Mouse (Mus musculus): ENCODE measurements around the gene Olfr1469. TPM values are rescaled to one million over a fixed set of nuclear protein-coding genes. Genes with fewer than 3 reads are reported as not detected.
"Not testable (repeated sequence)": the region's sequence is repeated elsewhere in the genome, so short reads cannot be mapped to it uniquely, and the experiment has no call there.

Gene Olfr1469
- polyA plus RNA-seq (2015; fragmentation: Nextera tagmentation; extraction: Ambion mirVana): not detected in 2 replicates

- Histone ChIP-seq H3K27me3 (no peaks in the 10 kb centered on the region), H3K36me3 (no peaks in the 10 kb centered on the region), H3K4me3 (replicated peaks) (no peak within 1 kb of the TSS), H3K27ac (no peak within 1 kb of the TSS), H3K4me1 (no peaks in the 10 kb centered on the region), H3K9ac (no peak within 1 kb of the TSS), H3K4me2 (no peak within 1 kb of the TSS), H3K9me3 (replicated peaks) (no peaks in the 10 kb centered on the region)
- WGBS: 76% methylated on average over 2 of the region's 2 CpGs
- no peak for ATAC-seq (replicated peaks; ENCODE audit: low FRiP score)
Measured at GRCm38 (mm10) chr19:13407549-13407948, at the start of gene Olfr1469. TSS of gene Olfr1469 (plus strand) at chr19:13407849.

- Histone ChIP-seq H3K9ac (no peak within 1 kb of the TSS), H3K4me3 (replicated peaks) (no peak within 1 kb of the TSS), H3K4me2 (no peak within 1 kb of the TSS), H3K36me3 (no peaks in the 10 kb centered on the region), H3K4me1 (no peaks in the 10 kb centered on the region), H3K27me3 (no peaks in the 10 kb centered on the region), H3K9me3 (replicated peaks) (peaks cover 4% of the 10 kb centered on the region; the same call in 1 of the 2 replicates), H3K27ac (no peak within 1 kb of the TSS)
- ATAC-seq (replicated peaks; ENCODE audit: low FRiP score): no peak
- 69% methylated on average over 2 of the region's 2 CpGs for WGBS
Measured at GRCm38 (mm10) chr19:13361936-13362335, 45.7 kb upstream of the Olfr1469 start, which contains the start of gene Olfr1467. TSS of gene Olfr1467 (plus strand) at chr19:13362236.

- H3K36me3 ChIP-seq; H3K4me1 ChIP-seq; H3K4me3 ChIP-seq (replicated peaks); H3K27ac ChIP-seq; H3K9me3 ChIP-seq (replicated peaks); ATAC-seq (replicated peaks; ENCODE audit: low FRiP score); H3K27me3 ChIP-seq; H3K9ac ChIP-seq; H3K4me2 ChIP-seq: not testable (repeated sequence)
- 79% methylated on average over 2 of the region's 2 CpGs for WGBS
Measured at GRCm38 (mm10) chr19:13443109-13443508, 35.5 kb downstream of the Olfr1469 start, which contains the start of gene Olfr1471. TSS of gene Olfr1471 (plus strand) at chr19:13443409.

GRCm38 (mm10) chr19:13455986-13456385, 48.3 kb downstream of the Olfr1469 start, which contains the start of gene Olfr1472:
TSS of gene Olfr1472 (minus strand) at chr19:13456086.
- no peaks in the 10 kb centered on the region for H3K4me1 ChIP-seq
- H3K27ac ChIP-seq: no peak within 1 kb of the TSS
- WGBS: 91% methylated on average over 1 of the region's 1 CpGs
- no peak within 1 kb of the TSS for H3K4me2 ChIP-seq
- no peaks in the 10 kb centered on the region for H3K36me3 ChIP-seq
- no peaks in the 10 kb centered on the region for H3K9me3 ChIP-seq (replicated peaks)
- H3K9ac ChIP-seq: no peak within 1 kb of the TSS
- H3K27me3 ChIP-seq: no peaks in the 10 kb centered on the region
- H3K4me3 ChIP-seq (replicated peaks): no peak within 1 kb of the TSS
- no peak for ATAC-seq (replicated peaks; ENCODE audit: low FRiP score)

Other genes with a start within 250 kb of the Olfr1469 start
- gene Olfr1461, start 244.8 kb upstream of the Olfr1469 start, polyA plus RNA-seq (2015; fragmentation: Nextera tagmentation; extraction: Ambion mirVana): not detected in 2 replicates
- not detected in 2 replicates for gene Olfr1462, start 222.1 kb upstream of the Olfr1469 start, polyA plus RNA-seq (2015; fragmentation: Nextera tagmentation; extraction: Ambion mirVana)
- not detected in 2 replicates for gene Olfr1463, start 176.5 kb upstream of the Olfr1469 start, polyA plus RNA-seq (2015; fragmentation: Nextera tagmentation; extraction: Ambion mirVana)
- gene Olfr1465, start 92.3 kb upstream of the Olfr1469 start, polyA plus RNA-seq (2015; fragmentation: Nextera tagmentation; extraction: Ambion mirVana): not detected in 2 replicates
- gene Olfr1466, start 69.0 kb upstream of the Olfr1469 start, polyA plus RNA-seq (2015; fragmentation: Nextera tagmentation; extraction: Ambion mirVana): not detected in 2 replicates
- gene Olfr1467, start 45.6 kb upstream of the Olfr1469 start, polyA plus RNA-seq (2015; fragmentation: Nextera tagmentation; extraction: Ambion mirVana): not detected in 2 replicates
- gene Olfr1471, start 35.6 kb downstream of the Olfr1469 start, polyA plus RNA-seq (2015; fragmentation: Nextera tagmentation; extraction: Ambion mirVana): not detected in 2 replicates
- gene Olfr1472, start 48.2 kb downstream of the Olfr1469 start, polyA plus RNA-seq (2015; fragmentation: Nextera tagmentation; extraction: Ambion mirVana): not detected in 2 replicates
- not detected in 2 replicates for gene Olfr1474, start 61.7 kb downstream of the Olfr1469 start, polyA plus RNA-seq (2015; fragmentation: Nextera tagmentation; extraction: Ambion mirVana)
- gene Olfr1475, start 72.3 kb downstream of the Olfr1469 start, polyA plus RNA-seq (2015; fragmentation: Nextera tagmentation; extraction: Ambion mirVana): not detected in 2 replicates
- gene Olfr1477, start 92.7 kb downstream of the Olfr1469 start, polyA plus RNA-seq (2015; fragmentation: Nextera tagmentation; extraction: Ambion mirVana): not detected in 2 replicates
- not detected in 2 replicates for gene Olfr1480, start 120.1 kb downstream of the Olfr1469 start, polyA plus RNA-seq (2015; fragmentation: Nextera tagmentation; extraction: Ambion mirVana)
- not detected in 2 replicates for gene Olfr1484, start 175.7 kb downstream of the Olfr1469 start, polyA plus RNA-seq (2015; fragmentation: Nextera tagmentation; extraction: Ambion mirVana)
- gene Olfr1487, start 209.5 kb downstream of the Olfr1469 start, polyA plus RNA-seq (2015; fragmentation: Nextera tagmentation; extraction: Ambion mirVana): not detected in 2 replicates
- gene Olfr1489, start 223.8 kb downstream of the Olfr1469 start, polyA plus RNA-seq (2015; fragmentation: Nextera tagmentation; extraction: Ambion mirVana): not detected in 2 replicates
- gene Olfr1490, start 243.2 kb downstream of the Olfr1469 start, polyA plus RNA-seq (2015; fragmentation: Nextera tagmentation; extraction: Ambion mirVana): not detected in 2 replicates